Mouse (Mus musculus): ENCODE data around the gene Ascl4. TPM values are rescaled to one million over a fixed set of nuclear protein-coding genes. Genes with fewer than 3 reads are reported as not detected.

Gene Ascl4
- 0.11 and 0.12 TPM in 2 replicates for polyA plus RNA-seq (2021; fragmentation: Nextera tagmentation)
- long read RNA-seq, experiment 1, result 0 reads
- long read RNA-seq, experiment 2, result 0 reads

GRCm38 (mm10) chr10:85927676-85928445 is at the start of gene Ascl4:
Ascl4 (plus strand) TSS chr10:85927681.

DNA sequence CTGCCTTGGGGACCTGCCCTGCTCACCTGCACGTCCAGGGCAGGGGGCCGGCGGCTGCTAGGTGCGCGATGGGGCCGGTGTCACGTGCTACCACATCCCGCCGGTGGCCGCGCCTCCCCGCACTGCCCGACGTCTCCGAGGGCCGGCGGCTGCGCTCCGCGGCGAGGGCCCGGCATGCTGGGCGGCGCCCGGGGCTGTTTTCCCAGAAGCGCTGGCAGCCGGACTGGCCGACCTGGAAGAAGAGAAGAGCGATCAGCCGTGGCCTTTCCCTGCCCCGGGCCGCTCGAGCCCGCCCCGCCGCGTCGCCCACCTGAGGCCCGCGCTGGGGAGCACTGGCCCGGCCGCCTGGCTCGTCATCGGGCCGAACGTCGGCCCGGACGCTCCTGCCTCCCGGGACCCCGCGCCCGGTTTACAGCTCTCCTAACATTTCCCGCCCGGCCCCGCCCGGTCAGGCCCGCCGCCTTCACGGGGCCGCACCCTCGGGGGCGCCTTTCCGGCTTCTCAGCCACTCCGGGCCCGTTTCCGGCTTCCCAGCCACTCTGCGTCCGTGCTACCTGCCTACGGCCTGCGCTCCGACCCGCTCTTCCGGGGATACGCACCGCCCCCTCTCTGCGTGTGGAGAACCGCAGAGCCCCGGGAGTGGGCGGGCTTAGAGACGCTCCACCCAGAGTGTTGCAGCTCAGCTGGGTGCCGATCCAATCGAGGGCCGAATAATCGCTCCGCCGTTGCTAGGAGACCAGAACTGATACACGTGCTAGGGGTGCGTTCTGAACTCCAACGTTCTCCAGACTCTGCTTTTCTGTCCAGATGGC is 10.8 kb upstream of the Ascl4 start, which contains the start of gene Prdm4:
Gene Prdm4, minus strand, starts transcription at position 645 of the 812 bp plus-strand sequence.

DNA sequence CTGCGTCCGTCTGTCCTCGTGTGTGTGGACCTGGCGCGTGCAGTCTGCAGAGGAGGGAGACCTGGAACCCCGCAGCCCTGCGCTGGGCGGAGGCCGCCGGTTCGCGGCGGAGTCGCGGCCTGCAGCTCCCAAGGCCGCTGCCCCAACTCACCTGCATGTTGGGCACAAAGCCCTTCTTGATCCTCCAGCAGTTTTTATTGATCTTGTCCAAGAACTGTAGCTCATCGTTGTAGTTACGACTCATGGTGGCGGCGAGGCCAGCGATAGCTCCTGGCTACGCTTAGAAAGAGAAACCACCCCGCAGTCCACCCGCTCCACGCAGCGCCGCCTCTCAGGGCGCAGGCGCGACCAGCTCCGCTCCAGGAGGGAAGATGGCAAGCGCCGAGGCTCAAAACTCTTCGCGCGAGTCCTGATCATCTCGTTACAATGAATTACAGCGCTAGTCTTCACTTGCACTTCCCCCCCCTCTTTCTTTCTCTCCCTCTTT is 30.0 kb downstream of the Ascl4 start, which contains the start of gene Rtcb:
Gene Rtcb, minus strand, starts transcription at position 360 of the 487 bp plus-strand sequence.

Other genes starting within 250 kb of the Ascl4 start
- 17.9 and 22.0 TPM in 2 replicates for gene Pwp1, start 98.2 kb upstream of the Ascl4 start, polyA plus RNA-seq (2021; fragmentation: Nextera tagmentation)
- 4.2 and 9.5 TPM in 2 replicates for gene Prdm4, start 10.5 kb upstream of the Ascl4 start, polyA plus RNA-seq (2021; fragmentation: Nextera tagmentation)
- gene Rtcb, start 30.1 kb downstream of the Ascl4 start, polyA plus RNA-seq (2021; fragmentation: Nextera tagmentation), result 112 and 113 TPM in 2 replicates
- 0.04 TPM in 1 of 2 replicates, not detected in the other for gene Bpifc, start 84.2 kb downstream of the Ascl4 start, polyA plus RNA-seq (2021; fragmentation: Nextera tagmentation)
- gene Fbxo7, start 94.3 kb downstream of the Ascl4 start, polyA plus RNA-seq (2021; fragmentation: Nextera tagmentation), result 35.8 and 41.1 TPM in 2 replicates

Data from left cerebral cortex, adult 6 months (tissue).